In the genomic region with DNA sequence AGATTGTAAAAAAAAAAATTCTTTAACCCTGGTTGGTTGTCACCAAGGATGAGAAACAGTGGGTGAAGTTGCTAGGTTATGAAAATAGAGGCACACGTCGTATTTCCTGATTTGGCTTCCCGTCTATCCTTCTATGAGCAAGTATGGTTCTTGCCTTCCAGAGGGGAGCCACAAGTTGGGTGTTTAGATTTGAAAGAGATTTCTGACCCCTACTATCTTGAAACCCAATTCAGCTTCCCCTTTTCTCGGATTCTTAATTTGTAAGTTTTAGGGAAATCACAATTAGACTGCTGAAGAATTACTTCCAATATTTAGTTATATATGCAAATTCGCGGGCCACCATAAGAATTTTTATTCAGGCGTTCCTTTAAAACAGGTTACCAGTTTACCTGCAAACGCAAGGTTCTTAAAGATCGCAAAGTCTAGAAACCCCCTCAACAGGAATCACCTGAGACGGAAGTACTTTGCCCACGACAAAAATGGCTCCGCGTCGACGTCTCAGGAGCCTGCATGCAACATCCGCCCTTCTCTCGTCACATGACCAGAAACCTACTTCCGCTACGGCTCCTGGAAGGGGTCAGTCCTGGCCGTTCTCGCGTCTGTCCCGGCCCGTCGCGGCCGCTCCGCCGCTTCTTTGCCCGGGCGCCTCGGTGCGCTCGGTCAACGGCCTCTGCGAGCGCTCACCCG, we compare ENCODE assay signal across 7 mouse cellular contexts. TPM values are rescaled to one million over a fixed set of nuclear protein-coding genes. Genes with fewer than 3 reads are reported as not detected.
DNase-seq lines count a peak whose midpoint lies in the region; ATAC-seq lines count a peak whose summit lies in the region.

TSS of gene Mff (plus strand) at position 552 of the 687 bp plus-strand sequence.

- WGBS in embryonic facial prominence, embryonic 11.5 days = 10% methylated on average over 38 of the region's 38 CpGs
- 10% methylated on average over 38 of the region's 38 CpGs for WGBS in limb, embryonic 10.5 days
- WGBS in midbrain, embryonic 13.5 days = 10% methylated on average over 38 of the region's 38 CpGs

- no peaks in the 10 kb centered on the region for H3K36me3 ChIP-seq in embryonic facial prominence, embryonic 11.5 days (replicated peaks; ENCODE audit: control insufficient read depth, insufficient read depth, low read depth, low read length)
- H3K36me3 ChIP-seq in limb, embryonic 10.5 days = peaks cover 16% of the 10 kb centered on the region
- peaks cover 8% of the 10 kb centered on the region for H3K36me3 ChIP-seq in midbrain, embryonic 13.5 days

- ATAC-seq in embryonic facial prominence, embryonic 11.5 days (replicated peaks; ENCODE audit: insufficient number of reproducible peaks, low FRiP score, low TSS enrichment, low read depth) = peak; percentile 98
- peak; percentile 99 for ATAC-seq in granulocyte monocyte progenitor cell, adult 5-6 weeks (replicated peaks; ENCODE audit: poor library complexity, severe bottlenecking)
- ATAC-seq in midbrain, embryonic 13.5 days = peak; percentile 99

- peaks cover 3% of the 10 kb centered on the region; the same call in 1 of the 2 replicates for H3K4me1 ChIP-seq in embryonic facial prominence, embryonic 11.5 days (ENCODE audit: control insufficient read depth, insufficient read depth, low read length)
- H3K4me1 ChIP-seq in limb, embryonic 10.5 days = peaks cover 9% of the 10 kb centered on the region
- H3K4me1 ChIP-seq in midbrain, embryonic 13.5 days (replicated peaks) = peaks cover 12% of the 10 kb centered on the region

- peak within 1 kb of the TSS; percentile 96 for H3K9ac ChIP-seq in embryonic facial prominence, embryonic 11.5 days (replicated peaks; ENCODE audit: low read length)
- H3K9ac ChIP-seq in midbrain, embryonic 13.5 days (replicated peaks) = peak within 1 kb of the TSS; percentile 95

- no peaks in the 10 kb centered on the region for H3K27me3 ChIP-seq in embryonic facial prominence, embryonic 11.5 days (ENCODE audit: control insufficient read depth, insufficient read depth, low read length)
- H3K27me3 ChIP-seq in limb, embryonic 10.5 days (ENCODE audit: low read depth, poor library complexity, severe bottlenecking) = 0 out of 2 replicates have a peak, but pooled peaks cover 4% of the 10 kb centered on the region
- H3K27me3 ChIP-seq in midbrain, embryonic 13.5 days = peaks cover 33% of the 10 kb centered on the region

- peak; percentile 95 for DNase-seq in adrenal gland, postnatal 14 days
- peak; percentile 97 for DNase-seq in embryonic facial prominence, embryonic 11.5 days (ENCODE audit: low spot score)
- DNase-seq in kidney, adult 11 months = peak; percentile 91
- peak; percentile 96 for DNase-seq in limb, embryonic 10.5 days (ENCODE audit: low spot score)
- DNase-seq in spleen, adult 12 weeks (ENCODE audit: low spot score) = peak; percentile 90

- H3K4me2 ChIP-seq in embryonic facial prominence, embryonic 11.5 days (ENCODE audit: low read depth, low read length) = peak within 1 kb of the TSS; percentile 83
- H3K4me2 ChIP-seq in midbrain, embryonic 13.5 days (replicated peaks) = peak within 1 kb of the TSS; percentile 75

- 0 out of 2 replicates have a peak within 1 kb of the TSS, but pooled peaks have one; percentile 52 for H3K27ac ChIP-seq in embryonic facial prominence, embryonic 11.5 days (replicated peaks; ENCODE audit: low read depth, low read length)
- H3K27ac ChIP-seq in limb, embryonic 10.5 days = peak within 1 kb of the TSS; percentile 97
- peak within 1 kb of the TSS; percentile 67 for H3K27ac ChIP-seq in midbrain, embryonic 13.5 days

- H3K9me3 ChIP-seq in embryonic facial prominence, embryonic 11.5 days (replicated peaks; ENCODE audit: control insufficient read depth, low read length) = no peaks in the 10 kb centered on the region
- no peaks in the 10 kb centered on the region for H3K9me3 ChIP-seq in limb, embryonic 10.5 days (replicated peaks)
- no peaks in the 10 kb centered on the region for H3K9me3 ChIP-seq in midbrain, embryonic 13.5 days

- H3K4me3 ChIP-seq in embryonic facial prominence, embryonic 11.5 days (ENCODE audit: low read depth, low read length) = peak within 1 kb of the TSS; percentile 81
- H3K4me3 ChIP-seq in limb, embryonic 10.5 days = peak within 1 kb of the TSS; percentile 88
- H3K4me3 ChIP-seq in midbrain, embryonic 13.5 days (replicated peaks) = peak within 1 kb of the TSS; percentile 82

RNA-seq across cellular contexts. Expression of gene Mff, which starts in this region (rescaled TPM):
- total RNA-seq in adrenal gland, postnatal 14 days (2021) = 129 and 138 TPM in 2 replicates
- polyA plus RNA-seq in embryonic facial prominence, embryonic 11.5 days (2014; fragmentation: Nextera tagmentation; extraction: Ambion mirVana) = 260 and 266 TPM in 2 replicates
- total RNA-seq in granulocyte monocyte progenitor cell, adult 5-6 weeks (2014; fragmentation: Nextera tagmentation) = 83.2 and 101 TPM in 2 replicates
- total RNA-seq in granulocyte monocyte progenitor cell, adult 5-6 weeks (2017) = 119 and 121 TPM in 2 replicates
- 182 and 216 TPM in 2 replicates for polyA plus RNA-seq in limb, embryonic 10.5 days (2016; fragmentation: Nextera tagmentation; extraction: Ambion mirVana)
- 345 and 358 TPM in 2 replicates for polyA plus RNA-seq in midbrain, embryonic 13.5 days (2015; fragmentation: Nextera tagmentation; extraction: Ambion mirVana)

Comparison
In these comparisons a context has a peak if more than half of its experiments do, and no peak if none do; other contexts are left out.
1. Peak in every context shown above with its lines: DNase-seq, ATAC-seq, H3K4me3 ChIP-seq and H3K27ac ChIP-seq.